Mouse (Mus musculus) midbrain, embryonic 15.5 days (tissue): ENCODE data around the gene Olfr286. TPM values are rescaled to one million over a fixed set of nuclear protein-coding genes. Genes with fewer than 3 reads are reported as not detected.

Source experiments
- ATAC-seq: fragments of 200-750 bp; cut with Nextera tagmentation; replicated peaks from 2 replicates; pipeline ENCODE4 v1.8.0; 2017; ENCODE audit warnings: moderate TSS enrichment
- H3K27ac ChIP-seq: fragments of 300-500 bp; sonication (generic); 2 replicates; pipeline ENCODE4 v1.5.1; 2015; ENCODE audit warnings: mild to moderate bottlenecking, inconsistent platforms
- H3K27me3 ChIP-seq: fragments of 300-500 bp; sonication (generic); replicated peaks from 2 replicates; pipeline ENCODE4 v1.6.1; 2015; ENCODE audit warnings: inconsistent platforms
- H3K36me3 ChIP-seq: fragments of 300-500 bp; sonication (generic); replicated peaks from 2 replicates; pipeline ENCODE4 v1.6.1; 2015; ENCODE audit warnings: inconsistent platforms
- H3K4me1 ChIP-seq: fragments of 300-500 bp; sonication (generic); 2 replicates; pipeline ENCODE4 v1.6.1; 2015; ENCODE audit warnings: inconsistent platforms
- H3K4me2 ChIP-seq: fragments of 300-500 bp; sonication (generic); 2 replicates; pipeline ENCODE4 v1.6.1; 2015; ENCODE audit warnings: inconsistent platforms, mild to moderate bottlenecking, moderate library complexity
- H3K4me3 ChIP-seq: fragments of 300-500 bp; sonication (generic); 2 replicates; pipeline ENCODE4 v1.5.1; 2015; ENCODE audit warnings: mild to moderate bottlenecking, inconsistent platforms
- H3K9ac ChIP-seq: fragments of 300-500 bp; sonication (generic); 2 replicates; pipeline ENCODE4 v1.6.1; 2015; ENCODE audit warnings: mild to moderate bottlenecking, inconsistent platforms
- H3K9me3 ChIP-seq: fragments of 300-500 bp; sonication (generic); 2 replicates; pipeline ENCODE4 v1.6.1; 2016; ENCODE audit warnings: inconsistent platforms
- WGBS: fragments of 180-500 bp; shearing (Covaris S2); methylation state at CpG from one replicate; pipeline ENCODE4 v1.1.7; 2015; ENCODE audit warnings: mixed read lengths; 5-methylcytosine and 5-hydroxymethylcytosine counted together
- polyA plus RNA-seq: library from polyadenylated mRNA; unstranded; fragments of >200 nt; fragmentation: Nextera tagmentation; extraction: Ambion mirVana; gene quantifications from 2 replicates; pipeline ENCODE4 v1.2.1, GENCODE M21; 2015

The Olfr286 gene
- polyA plus RNA-seq: not detected in 2 replicates

GRCm38 (mm10) chr15:98234350-98234749, at the start of gene Olfr286:
Gene Olfr286 (minus strand): TSS chr15:98234450.
- ATAC-seq: no peak

GRCm38 (mm10) chr15:98257776-98258175, 23.5 kb upstream of the Olfr286 start:
- Histone ChIP-seq H3K27ac (no peak overlapping the region), H3K4me3 (no peak overlapping the region), H3K27me3 (no peaks in the 10 kb centered on the region), H3K4me2 (no peak overlapping the region), H3K9me3 (no peaks in the 10 kb centered on the region), H3K36me3 (no peaks in the 10 kb centered on the region), H3K4me1 (no peaks in the 10 kb centered on the region), H3K9ac (no peak overlapping the region)
- ATAC-seq: no peak
- 85% methylated on average over 7 of the region's 7 CpGs for WGBS

More at GRCm38 (mm10) chr15:98234350-98234749, at the start of gene Olfr286:
- H3K27me3 ChIP-seq: no peaks in the 10 kb centered on the region
- no peak within 1 kb of the TSS for H3K27ac ChIP-seq
- H3K9me3 ChIP-seq: no peaks in the 10 kb centered on the region
- no peak within 1 kb of the TSS for H3K4me3 ChIP-seq
- H3K9ac ChIP-seq: no peak within 1 kb of the TSS
- WGBS: 86% methylated on average over 4 of the region's 4 CpGs
- H3K36me3 ChIP-seq: no peaks in the 10 kb centered on the region
- no peaks in the 10 kb centered on the region for H3K4me1 ChIP-seq
- no peak within 1 kb of the TSS for H3K4me2 ChIP-seq

- Histone ChIP-seq H3K9ac (no peak within 1 kb of the TSS), H3K9me3 (no peaks in the 10 kb centered on the region), H3K27me3 (no peaks in the 10 kb centered on the region), H3K4me1 (no peaks in the 10 kb centered on the region), H3K4me3 (no peak within 1 kb of the TSS), H3K36me3 (no peaks in the 10 kb centered on the region), H3K4me2 (no peak within 1 kb of the TSS), H3K27ac (no peak within 1 kb of the TSS)
- WGBS: 88% methylated on average over 8 of the region's 8 CpGs
- no peak for ATAC-seq
Measured at GRCm38 (mm10) chr15:98257193-98257592, 22.9 kb upstream of the Olfr286 start, which contains the start of gene H1fnt. Gene H1fnt (minus strand): TSS chr15:98257293.

GRCm38 (mm10) chr15:98256271-98256670, 22.0 kb upstream of the Olfr286 start:
- ATAC-seq: no peak
- no peak overlapping the region for H3K27ac ChIP-seq
- 92% methylated on average over 13 of the region's 13 CpGs for WGBS

GRCm38 (mm10) chr15:98235442-98235841, 1.2 kb upstream of the Olfr286 start:
- no peak overlapping the region for H3K27ac ChIP-seq
- no peak overlapping the region for H3K4me2 ChIP-seq
- WGBS: 92% methylated on average over 4 of the region's 4 CpGs
- no peaks in the 10 kb centered on the region for H3K36me3 ChIP-seq
- no peak overlapping the region for H3K9ac ChIP-seq
- H3K4me3 ChIP-seq: no peak overlapping the region
- H3K27me3 ChIP-seq: no peaks in the 10 kb centered on the region
- no peak for ATAC-seq
- H3K9me3 ChIP-seq: no peaks in the 10 kb centered on the region
- no peaks in the 10 kb centered on the region for H3K4me1 ChIP-seq

More at GRCm38 (mm10) chr15:98256271-98256670, 22.0 kb upstream of the Olfr286 start:
- no peak overlapping the region for H3K9ac ChIP-seq
- no peaks in the 10 kb centered on the region for H3K4me1 ChIP-seq
- no peak overlapping the region for H3K4me2 ChIP-seq
- no peaks in the 10 kb centered on the region for H3K9me3 ChIP-seq
- H3K36me3 ChIP-seq: no peaks in the 10 kb centered on the region
- H3K27me3 ChIP-seq: no peaks in the 10 kb centered on the region
- no peak overlapping the region for H3K4me3 ChIP-seq

GRCm38 (mm10) chr15:98226096-98226495, 8.2 kb downstream of the Olfr286 start:
- H3K9me3 ChIP-seq: no peaks in the 10 kb centered on the region
- H3K27me3 ChIP-seq: no peaks in the 10 kb centered on the region
- H3K27ac ChIP-seq: no peak overlapping the region
- no peak overlapping the region for H3K9ac ChIP-seq
- no peak overlapping the region for H3K4me3 ChIP-seq
- no peaks in the 10 kb centered on the region for H3K4me1 ChIP-seq
- no peak for ATAC-seq
- no peaks in the 10 kb centered on the region for H3K36me3 ChIP-seq
- H3K4me2 ChIP-seq: no peak overlapping the region
- WGBS: 63% methylated on average over 7 of the region's 7 CpGs

- 44% methylated on average over 16 of the region's 16 CpGs for WGBS
- no peak overlapping the region for H3K4me2 ChIP-seq
- ATAC-seq: no peak
- no peaks in the 10 kb centered on the region for H3K4me1 ChIP-seq
- no peaks in the 10 kb centered on the region for H3K9me3 ChIP-seq
- no peaks in the 10 kb centered on the region for H3K36me3 ChIP-seq
- H3K27me3 ChIP-seq: no peaks in the 10 kb centered on the region
- no peak overlapping the region for H3K27ac ChIP-seq
- no peak overlapping the region for H3K9ac ChIP-seq
- no peak overlapping the region for H3K4me3 ChIP-seq
Measured at GRCm38 (mm10) chr15:98225610-98226009, 8.6 kb downstream of the Olfr286 start.

GRCm38 (mm10) chr15:98222377-98222776, 11.9 kb downstream of the Olfr286 start:
- Histone ChIP-seq H3K9ac (no peak overlapping the region), H3K4me3 (no peak overlapping the region), H3K27ac (no peak overlapping the region), H3K4me1 (no peaks in the 10 kb centered on the region), H3K9me3 (no peaks in the 10 kb centered on the region), H3K36me3 (no peaks in the 10 kb centered on the region), H3K27me3 (no peaks in the 10 kb centered on the region), H3K4me2 (no peak overlapping the region)
- no peak for ATAC-seq

- Histone ChIP-seq H3K27me3 (no peaks in the 10 kb centered on the region), H3K9me3 (no peaks in the 10 kb centered on the region), H3K4me2 (no peak within 1 kb of the TSS), H3K4me3 (no peak within 1 kb of the TSS), H3K9ac (no peak within 1 kb of the TSS), H3K4me1 (no peaks in the 10 kb centered on the region), H3K36me3 (no peaks in the 10 kb centered on the region), H3K27ac (no peak within 1 kb of the TSS)
- 67% methylated on average over 4 of the region's 4 CpGs for WGBS
- no peak for ATAC-seq
Measured at GRCm38 (mm10) chr15:98220877-98221276, 13.4 kb downstream of the Olfr286 start, which contains the start of the genes Gm44579 and Olfr287. Gene Gm44579 (minus strand): TSS chr15:98220977. Gene Olfr287 (minus strand): TSS chr15:98221056.

GRCm38 (mm10) chr15:98214130-98214529, 20.1 kb downstream of the Olfr286 start:
- no peak for ATAC-seq
- WGBS: 76% methylated on average over 5 of the region's 5 CpGs
- no peak overlapping the region for H3K4me3 ChIP-seq

GRCm38 (mm10) chr15:98213336-98213870, 20.8 kb downstream of the Olfr286 start:
- H3K9me3 ChIP-seq: no peaks in the 10 kb centered on the region
- WGBS: 84% methylated on average over 5 of the region's 5 CpGs
- H3K4me2 ChIP-seq: no peak overlapping the region
- H3K27ac ChIP-seq: no peak overlapping the region
- no peak overlapping the region for H3K9ac ChIP-seq
- no peaks in the 10 kb centered on the region for H3K4me1 ChIP-seq
- H3K27me3 ChIP-seq: no peaks in the 10 kb centered on the region
- ATAC-seq: no peak
- no peaks in the 10 kb centered on the region for H3K36me3 ChIP-seq
- no peak overlapping the region for H3K4me3 ChIP-seq

More at GRCm38 (mm10) chr15:98214130-98214529, 20.1 kb downstream of the Olfr286 start:
- Histone ChIP-seq H3K36me3 (no peaks in the 10 kb centered on the region), H3K9me3 (no peaks in the 10 kb centered on the region), H3K4me1 (no peaks in the 10 kb centered on the region), H3K9ac (no peak overlapping the region), H3K27me3 (no peaks in the 10 kb centered on the region), H3K27ac (no peak overlapping the region), H3K4me2 (no peak overlapping the region)

- no peak for ATAC-seq
- no peaks in the 10 kb centered on the region for H3K36me3 ChIP-seq
- no peak overlapping the region for H3K4me3 ChIP-seq
- no peak overlapping the region for H3K27ac ChIP-seq
- no peak overlapping the region for H3K4me2 ChIP-seq
- WGBS: 81% methylated on average over 7 of the region's 7 CpGs
- H3K4me1 ChIP-seq: no peaks in the 10 kb centered on the region
- H3K9me3 ChIP-seq: no peaks in the 10 kb centered on the region
- H3K9ac ChIP-seq: no peak overlapping the region
- no peaks in the 10 kb centered on the region for H3K27me3 ChIP-seq
Measured at GRCm38 (mm10) chr15:98209676-98210075, 24.6 kb downstream of the Olfr286 start.

- Histone ChIP-seq H3K27ac (no peak within 1 kb of the TSS), H3K27me3 (no peaks in the 10 kb centered on the region), H3K4me2 (no peak within 1 kb of the TSS), H3K9me3 (no peaks in the 10 kb centered on the region), H3K4me3 (no peak within 1 kb of the TSS), H3K36me3 (no peaks in the 10 kb centered on the region), H3K9ac (no peak within 1 kb of the TSS), H3K4me1 (no peaks in the 10 kb centered on the region)
- 67% methylated on average over 3 of the region's 3 CpGs for WGBS
- no peak for ATAC-seq
Measured at GRCm38 (mm10) chr15:98195442-98195841, 38.8 kb downstream of the Olfr286 start, which contains the start of gene Olfr288. Gene Olfr288 (minus strand): TSS chr15:98195542.
